Mouse (Mus musculus): ENCODE measurements at regions not wholly inside any gene's neighbourhood (a gene's known extent, or its start where the extent isn't known, plus 50 kb on each side); places are given as distances from the start of the nearest gene placed in this dataset.

GRCm38 (mm10) chr3:115779144-115779890 lies 64.4 kb upstream of the S1pr1 start:
- TF ChIP-seq CTCF (IDR thresholded peaks at IDR 0.05; ENCODE audit: low read depth, low read length), result no peak
- no peak for TF ChIP-seq POLR2AphosphoS5 (IDR thresholded peaks at IDR 0.05; ENCODE audit: insufficient replicate concordance, low read depth, low read length)
- TF ChIP-seq GATA2 (IDR thresholded peaks at IDR 0.05; ENCODE audit: borderline replicate concordance, low read depth, low read length), result no peak
- no peak for TF ChIP-seq TAL1 (conservative IDR thresholded peaks at IDR 0.05; ENCODE audit: low read depth, low read length)
- no peak for TF ChIP-seq GATA1 (IDR thresholded peaks at IDR 0.05; ENCODE audit: borderline replicate concordance, low read length)
- ATAC-seq (ENCODE audit: extremely low read depth, insufficient number of reproducible peaks, low FRiP score, poor library complexity, severe bottlenecking), result no peak
- H3K4me3 ChIP-seq (ENCODE audit: low read depth, low read length), result no peak overlapping the region
- no peaks in the 10 kb centered on the region for H3K4me1 ChIP-seq (ENCODE audit: insufficient read depth, low read depth, low read length)
- no peaks in the 10 kb centered on the region for H3K9me3 ChIP-seq (replicated peaks)
- no peaks in the 10 kb centered on the region for H3K36me3 ChIP-seq (replicated peaks)
- 0 out of 2 replicates have a peak, but pooled peaks cover 7% of the 10 kb centered on the region for H3K27me3 ChIP-seq (ENCODE audit: insufficient read depth, low read length)
- no peak for DNase-seq (ENCODE audit: low spot score)

- H3K9me3 ChIP-seq (replicated peaks), result no peaks in the 10 kb centered on the region
- H3K4me1 ChIP-seq (ENCODE audit: insufficient read depth, low read depth, low read length), result no peaks in the 10 kb centered on the region
- H3K27me3 ChIP-seq (ENCODE audit: insufficient read depth, low read length), result 0 out of 2 replicates have a peak, but pooled peaks cover 8% of the 10 kb centered on the region
- DNase-seq (ENCODE audit: low spot score) (no peak), ATAC-seq (ENCODE audit: extremely low read depth, insufficient number of reproducible peaks, low FRiP score, poor library complexity, severe bottlenecking) (no peak)
- TF ChIP-seq POLR2AphosphoS5 (IDR thresholded peaks at IDR 0.05; ENCODE audit: insufficient replicate concordance, low read depth, low read length), result no peak
- no peak for TF ChIP-seq CTCF (IDR thresholded peaks at IDR 0.05; ENCODE audit: low read depth, low read length)
- no peak for TF ChIP-seq TAL1 (conservative IDR thresholded peaks at IDR 0.05; ENCODE audit: low read depth, low read length)
- no peaks in the 10 kb centered on the region for H3K36me3 ChIP-seq (replicated peaks)
- H3K4me3 ChIP-seq (ENCODE audit: low read depth, low read length), result no peak overlapping the region
These were observed 65.0 kb upstream of the S1pr1 start for GRCm38 (mm10) chr3:115779906-115780305.

GRCm38 (mm10) chr3:115782726-115783125 lies 67.9 kb upstream of the S1pr1 start:
- Histone ChIP-seq H3K27me3 (ENCODE audit: insufficient read depth, low read length) (0 out of 2 replicates have a peak, but pooled peaks cover 10% of the 10 kb centered on the region), H3K4me1 (ENCODE audit: insufficient read depth, low read depth, low read length) (no peaks in the 10 kb centered on the region), H3K36me3 (replicated peaks) (no peaks in the 10 kb centered on the region), H3K9me3 (replicated peaks) (no peaks in the 10 kb centered on the region), H3K4me3 (ENCODE audit: low read depth, low read length) (no peak overlapping the region)
- no peak for DNase-seq (ENCODE audit: low spot score)
- no peak for ATAC-seq (ENCODE audit: extremely low read depth, insufficient number of reproducible peaks, low FRiP score, poor library complexity, severe bottlenecking)
- TF ChIP-seq CTCF (IDR thresholded peaks at IDR 0.05; ENCODE audit: low read depth, low read length) (no peak), GATA2 (IDR thresholded peaks at IDR 0.05; ENCODE audit: borderline replicate concordance, low read depth, low read length) (no peak), TAL1 (conservative IDR thresholded peaks at IDR 0.05; ENCODE audit: low read depth, low read length) (no peak), GATA1 (IDR thresholded peaks at IDR 0.05; ENCODE audit: borderline replicate concordance, low read length) (no peak), POLR2AphosphoS5 (IDR thresholded peaks at IDR 0.05; ENCODE audit: insufficient replicate concordance, low read depth, low read length) (no peak)

GRCm38 (mm10) chr3:115787360-115787759 lies 72.5 kb upstream of the S1pr1 start:
- H3K36me3 ChIP-seq (replicated peaks), result no peaks in the 10 kb centered on the region
- H3K27me3 ChIP-seq (ENCODE audit: insufficient read depth, low read length), result peaks cover 18% of the 10 kb centered on the region; the same call in 1 of the 2 replicates
- DNase-seq (ENCODE audit: low spot score) (no peak), ATAC-seq (ENCODE audit: extremely low read depth, insufficient number of reproducible peaks, low FRiP score, poor library complexity, severe bottlenecking) (no peak)
- H3K9me3 ChIP-seq (replicated peaks), result no peaks in the 10 kb centered on the region
- TF ChIP-seq TAL1 (conservative IDR thresholded peaks at IDR 0.05; ENCODE audit: low read depth, low read length), result no peak
- TF ChIP-seq GATA2 (IDR thresholded peaks at IDR 0.05; ENCODE audit: borderline replicate concordance, low read depth, low read length), result no peak
- no peak for TF ChIP-seq CTCF (IDR thresholded peaks at IDR 0.05; ENCODE audit: low read depth, low read length)
- TF ChIP-seq POLR2AphosphoS5 (IDR thresholded peaks at IDR 0.05; ENCODE audit: insufficient replicate concordance, low read depth, low read length), result no peak
- TF ChIP-seq GATA1 (IDR thresholded peaks at IDR 0.05; ENCODE audit: borderline replicate concordance, low read length), result no peak
- H3K4me3 ChIP-seq (ENCODE audit: low read depth, low read length), result no peak overlapping the region
- peaks cover 5% of the 10 kb centered on the region; the same call in 1 of the 2 replicates for H3K4me1 ChIP-seq (ENCODE audit: insufficient read depth, low read depth, low read length)

- peaks cover 14% of the 10 kb centered on the region for H3K4me1 ChIP-seq (ENCODE audit: insufficient read depth, low read depth, low read length)
- TF ChIP-seq TAL1 (conservative IDR thresholded peaks at IDR 0.05; ENCODE audit: low read depth, low read length) (no peak), GATA2 (IDR thresholded peaks at IDR 0.05; ENCODE audit: borderline replicate concordance, low read depth, low read length) (no peak), GATA1 (IDR thresholded peaks at IDR 0.05; ENCODE audit: borderline replicate concordance, low read length) (no peak), CTCF (IDR thresholded peaks at IDR 0.05; ENCODE audit: low read depth, low read length) (no peak), POLR2AphosphoS5 (IDR thresholded peaks at IDR 0.05; ENCODE audit: insufficient replicate concordance, low read depth, low read length) (no peak)
- no peaks in the 10 kb centered on the region for H3K9me3 ChIP-seq (replicated peaks)
- H3K36me3 ChIP-seq (replicated peaks), result no peaks in the 10 kb centered on the region
- peaks cover 13% of the 10 kb centered on the region for H3K27me3 ChIP-seq (ENCODE audit: insufficient read depth, low read length)
- DNase-seq (ENCODE audit: low spot score), result no peak
- no peak for ATAC-seq (ENCODE audit: extremely low read depth, insufficient number of reproducible peaks, low FRiP score, poor library complexity, severe bottlenecking)
- H3K4me3 ChIP-seq (ENCODE audit: low read depth, low read length), result no peak overlapping the region
These were observed 73.7 kb upstream of the S1pr1 start for GRCm38 (mm10) chr3:115788525-115788924.

- ATAC-seq (ENCODE audit: extremely low read depth, insufficient number of reproducible peaks, low FRiP score, poor library complexity, severe bottlenecking), result no peak
These were observed 74.2 kb upstream of the S1pr1 start for GRCm38 (mm10) chr3:115789063-115789462.

More at GRCm38 (mm10) chr3:115789063-115789462, 74.2 kb upstream of the S1pr1 start:
- Histone ChIP-seq H3K9me3 (replicated peaks) (no peaks in the 10 kb centered on the region), H3K36me3 (replicated peaks) (no peaks in the 10 kb centered on the region), H3K4me1 (ENCODE audit: insufficient read depth, low read depth, low read length) (peaks cover 17% of the 10 kb centered on the region), H3K27me3 (ENCODE audit: insufficient read depth, low read length) (peaks cover 15% of the 10 kb centered on the region), H3K4me3 (ENCODE audit: low read depth, low read length) (no peak overlapping the region)
- TF ChIP-seq TAL1 (conservative IDR thresholded peaks at IDR 0.05; ENCODE audit: low read depth, low read length) (no peak), CTCF (IDR thresholded peaks at IDR 0.05; ENCODE audit: low read depth, low read length) (no peak), GATA1 (IDR thresholded peaks at IDR 0.05; ENCODE audit: borderline replicate concordance, low read length) (no peak), POLR2AphosphoS5 (IDR thresholded peaks at IDR 0.05; ENCODE audit: insufficient replicate concordance, low read depth, low read length) (no peak), GATA2 (IDR thresholded peaks at IDR 0.05; ENCODE audit: borderline replicate concordance, low read depth, low read length) (no peak)
- no peak for DNase-seq (ENCODE audit: low spot score)
